Mouse (Mus musculus): Measurements from ENCODE around the gene Ldlrad3.

Gene Ldlrad3

DNA sequence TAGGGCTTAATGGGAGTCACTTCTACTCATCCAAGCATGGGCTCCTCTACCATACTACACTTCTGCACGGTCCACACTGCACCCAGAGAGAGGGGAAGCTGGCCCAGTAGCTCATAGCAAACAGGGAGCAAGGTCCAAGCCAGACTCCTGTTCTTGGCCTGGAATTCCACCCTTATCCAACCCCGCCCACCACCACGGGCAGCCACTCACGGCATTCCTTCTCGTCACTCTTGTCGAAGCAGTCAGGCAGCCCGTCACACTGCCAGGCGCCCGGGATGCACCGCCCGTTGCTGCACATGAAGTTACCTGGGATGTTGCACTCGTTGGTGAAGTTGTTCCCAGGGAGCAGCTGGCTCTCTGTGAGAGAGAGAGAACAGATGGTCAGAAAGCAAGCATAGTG is 72.9 kb downstream of the Ldlrad3 start:
- DNase-seq = no peak

DNA sequence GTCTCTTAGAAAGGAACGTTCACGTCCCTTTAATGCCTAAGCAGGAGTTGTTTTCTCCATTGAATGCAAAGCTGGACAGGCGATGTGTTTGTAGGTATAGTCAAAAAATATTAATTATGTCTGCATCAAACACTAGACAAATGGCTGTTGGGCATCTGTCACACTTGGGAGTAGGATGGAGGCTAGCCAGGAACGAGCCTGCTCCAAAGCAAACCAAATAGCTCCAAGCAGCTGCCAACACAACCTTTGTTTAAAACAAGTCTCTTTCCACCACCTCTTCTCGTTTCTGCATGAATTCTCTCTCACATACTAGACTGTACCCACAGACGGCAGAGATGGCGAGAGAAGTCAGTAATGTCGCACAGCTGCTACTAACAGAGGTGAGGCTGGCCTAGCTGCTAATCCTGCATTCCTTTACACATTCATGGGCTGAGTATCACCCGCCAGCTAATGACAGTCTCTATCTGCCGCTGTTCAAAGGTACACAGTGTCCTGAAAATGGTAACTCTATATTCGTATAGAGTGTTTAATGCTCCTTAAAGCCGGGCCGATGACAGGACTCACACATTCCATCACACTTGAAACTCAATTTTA is 74.2 kb downstream of the Ldlrad3 start:
- DNase-seq = no peak

DNA sequence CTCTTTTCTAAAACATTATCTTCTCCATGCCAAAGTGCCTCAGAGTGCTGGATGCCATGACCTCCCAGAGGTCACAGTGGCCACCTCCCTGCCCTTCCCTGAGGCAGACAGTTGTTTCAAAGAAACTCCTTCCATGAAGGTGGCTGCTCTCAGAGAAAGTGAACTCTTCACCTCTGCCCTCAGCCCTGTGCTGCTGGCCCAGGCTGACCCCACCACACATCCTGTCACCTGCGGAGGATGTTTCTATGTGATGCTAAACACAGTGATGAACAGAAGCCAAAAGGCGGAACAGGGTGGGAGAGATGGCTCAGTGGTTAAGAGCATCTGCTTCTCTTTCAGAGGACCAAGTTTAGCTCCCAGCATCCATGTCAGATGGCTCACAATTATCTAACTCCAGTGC is 75.9 kb downstream of the Ldlrad3 start:
- peak; percentile 70 for DNase-seq

DNA sequence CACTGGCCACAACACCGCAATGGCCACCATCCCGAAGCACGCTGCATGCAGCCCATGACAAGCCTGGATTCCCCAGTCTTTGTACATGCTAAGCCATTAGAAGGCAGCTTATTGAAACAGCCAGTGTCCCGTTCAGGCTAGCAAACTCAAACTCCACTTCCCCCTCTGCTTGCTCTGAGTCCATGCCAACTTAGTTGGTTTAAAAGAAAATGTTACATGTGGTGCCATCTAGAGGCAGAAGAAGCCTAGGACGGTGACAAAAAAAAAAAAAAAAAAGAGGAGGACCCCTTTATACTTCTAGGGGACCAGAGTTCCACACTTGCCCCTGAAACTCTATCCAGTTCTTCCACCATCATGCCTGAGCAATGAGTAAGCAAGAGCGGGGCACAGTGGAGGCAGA is 78.9 kb downstream of the Ldlrad3 start:
- peak; percentile 60 for DNase-seq

DNA sequence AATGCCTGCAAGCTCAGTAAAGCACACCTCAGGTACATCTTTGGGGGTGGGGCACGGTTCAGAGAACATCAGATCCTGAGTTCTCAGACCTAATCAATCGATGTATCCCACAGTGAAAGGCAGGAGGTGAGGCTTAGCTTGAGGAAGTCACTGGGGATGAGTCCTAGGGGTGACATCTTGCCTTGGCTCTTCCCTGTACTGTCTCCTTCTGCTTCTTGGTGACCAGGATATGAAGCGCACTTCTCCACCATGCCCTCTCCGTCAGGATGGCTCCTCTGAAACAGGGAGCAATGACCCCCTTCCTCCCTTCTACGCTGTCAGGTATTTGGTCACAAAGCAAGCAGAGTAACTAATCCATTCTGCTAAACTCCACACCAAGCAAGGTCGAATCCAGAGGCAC is 79.5 kb downstream of the Ldlrad3 start:
- no peak for DNase-seq

DNA sequence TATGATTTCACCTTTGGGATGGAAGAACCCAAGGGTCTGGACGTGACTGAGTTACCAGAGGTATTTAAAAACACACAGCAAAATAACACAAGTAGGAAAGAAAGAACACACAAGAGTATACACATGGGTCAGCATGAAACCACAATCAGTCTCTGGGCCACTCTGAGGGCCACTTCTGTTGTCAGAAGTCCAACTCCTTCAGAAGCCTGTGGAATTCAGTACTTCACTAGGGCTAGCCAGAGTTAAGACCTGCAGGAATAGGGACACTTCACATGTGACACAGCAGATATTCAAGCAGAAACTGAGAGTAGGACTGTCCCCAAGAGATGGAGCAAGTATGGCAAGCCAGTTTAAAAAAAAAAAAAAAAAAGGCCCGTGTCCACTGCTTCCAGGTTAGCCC is 80.7 kb downstream of the Ldlrad3 start:
- no peak for DNase-seq

DNA sequence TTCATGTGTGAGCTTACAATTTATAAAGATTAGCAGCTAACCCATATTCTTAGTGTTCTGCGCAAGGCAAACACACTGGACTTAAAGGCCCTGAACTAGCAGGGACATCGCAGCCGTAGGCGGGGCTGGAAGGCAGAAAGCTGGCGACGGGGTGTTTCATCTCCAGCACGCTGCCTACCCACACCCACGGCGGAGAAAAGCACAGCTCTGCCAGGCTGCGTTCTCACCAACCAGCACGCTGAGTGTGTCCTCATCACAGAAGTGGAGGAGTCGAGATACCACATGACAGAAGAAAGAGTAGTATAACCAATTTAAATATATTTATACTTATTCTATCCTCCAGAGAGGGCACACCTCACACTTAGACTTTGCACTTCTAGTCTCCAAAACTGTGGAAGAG is 82.2 kb downstream of the Ldlrad3 start:
- DNase-seq = no peak

DNA sequence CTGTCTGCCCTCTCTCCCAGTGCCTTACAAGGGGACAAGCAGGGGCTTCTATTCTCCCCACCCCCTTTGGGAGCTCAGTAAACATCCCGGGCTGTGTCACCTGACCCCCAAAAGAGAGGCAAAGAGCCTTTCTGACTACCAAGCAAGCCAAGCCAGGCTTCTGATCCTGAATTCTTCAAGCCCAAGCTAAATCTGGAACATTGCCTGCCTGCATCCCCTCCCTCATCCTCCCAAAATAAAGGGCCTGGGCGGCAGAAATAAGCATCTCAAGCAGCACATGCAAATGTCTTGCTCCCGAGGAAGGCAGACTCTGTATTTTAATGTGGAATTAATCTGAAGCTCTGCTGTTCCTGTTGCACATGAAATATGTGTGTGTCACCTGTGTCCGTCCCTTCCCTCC is 85.7 kb downstream of the Ldlrad3 start:
- no peak for DNase-seq

DNA sequence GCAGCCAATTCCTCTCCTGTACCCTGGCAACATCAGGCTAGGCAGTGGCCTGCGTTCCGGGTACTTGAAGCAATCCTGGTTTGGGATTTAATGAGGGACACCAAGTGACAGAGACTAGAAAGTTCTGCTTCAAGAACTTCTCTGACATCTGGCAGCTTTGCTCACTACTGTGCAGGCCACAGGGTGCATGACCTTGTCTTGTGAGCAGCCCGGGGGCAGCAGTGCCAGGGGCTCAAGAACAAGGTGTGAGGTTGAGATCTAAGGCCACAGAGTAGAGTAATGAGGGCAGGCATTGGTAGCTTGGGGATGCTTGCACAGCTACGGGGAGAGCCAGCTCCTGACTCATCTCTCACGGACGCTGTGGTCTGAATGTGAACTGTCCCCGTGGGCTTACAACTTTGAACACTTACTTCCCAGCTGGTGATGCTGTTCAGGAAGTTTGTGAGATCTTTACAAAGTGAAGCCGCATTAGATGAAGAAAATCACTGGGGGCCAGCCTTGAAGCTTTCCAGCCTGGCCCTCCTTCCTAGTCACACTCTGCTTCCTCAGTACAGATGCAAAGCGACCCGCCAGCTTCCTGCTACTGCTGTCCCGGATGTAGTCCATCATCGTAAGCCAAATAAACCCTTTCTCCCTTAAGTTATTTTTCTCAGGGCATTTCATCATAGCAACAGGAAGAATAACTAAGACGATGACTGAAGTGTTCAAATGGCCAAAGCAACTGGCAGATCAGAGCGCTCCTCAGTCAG is 86.3 kb downstream of the Ldlrad3 start:
- no peak for DNase-seq

DNA sequence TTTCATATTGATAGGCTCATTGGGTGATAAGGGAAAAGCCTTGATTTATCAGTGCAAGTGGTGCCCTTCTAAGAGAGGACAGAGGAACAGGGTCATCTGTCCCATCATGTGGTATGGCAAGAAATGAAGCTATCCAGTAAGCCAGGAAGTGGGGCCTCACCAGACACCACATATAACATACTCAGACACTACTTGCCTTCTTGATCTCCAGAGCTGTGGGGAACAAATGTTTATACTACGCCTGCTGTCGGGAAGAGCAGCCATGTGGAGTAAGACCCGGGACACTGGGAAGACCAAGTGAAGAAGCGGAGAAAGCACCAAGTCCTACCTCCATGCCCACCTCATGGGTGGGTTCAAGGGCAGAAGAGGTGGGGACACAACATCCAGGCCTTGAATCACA is 86.9 kb downstream of the Ldlrad3 start:
- DNase-seq = no peak

DNA sequence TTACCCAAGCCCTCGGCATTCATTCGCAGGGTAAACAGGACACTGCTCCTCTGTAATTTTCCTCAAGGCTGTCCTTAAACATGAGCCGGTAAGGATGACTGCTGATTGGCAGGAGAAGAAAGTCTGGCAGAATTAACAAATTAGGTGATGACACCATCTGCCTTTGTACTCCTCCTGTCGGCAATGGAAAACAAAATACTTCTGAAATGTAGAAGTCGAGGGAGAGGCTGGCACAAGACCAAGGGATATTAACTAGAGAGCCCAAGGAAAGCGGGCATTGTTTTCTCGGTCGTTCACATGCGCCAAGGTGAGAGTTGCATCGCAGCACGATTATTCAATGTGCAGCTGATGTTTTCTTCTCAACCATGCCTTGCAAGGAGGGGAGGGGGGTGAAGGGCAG is 91.4 kb downstream of the Ldlrad3 start:
- DNase-seq = no peak

DNA sequence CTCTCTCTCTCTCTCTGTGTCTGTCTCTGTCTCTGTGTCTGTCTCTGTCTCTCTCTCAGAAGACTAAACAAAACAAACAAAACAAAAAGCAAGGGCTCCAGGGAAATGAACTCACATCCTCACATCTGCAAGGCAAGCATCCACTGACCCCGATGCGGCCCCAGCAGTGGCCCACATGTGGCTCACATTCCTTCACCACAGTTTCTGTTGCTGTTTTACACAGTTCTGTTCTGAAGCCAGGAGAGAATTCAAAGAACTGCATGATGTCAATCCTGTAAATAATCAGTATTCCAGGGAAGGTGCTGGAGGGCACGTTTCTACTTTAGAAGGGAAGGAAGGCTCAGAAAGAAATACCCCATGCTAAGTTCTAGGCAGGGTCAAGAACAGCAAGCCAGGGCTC is 91.9 kb downstream of the Ldlrad3 start:
- DNase-seq = no peak

DNA sequence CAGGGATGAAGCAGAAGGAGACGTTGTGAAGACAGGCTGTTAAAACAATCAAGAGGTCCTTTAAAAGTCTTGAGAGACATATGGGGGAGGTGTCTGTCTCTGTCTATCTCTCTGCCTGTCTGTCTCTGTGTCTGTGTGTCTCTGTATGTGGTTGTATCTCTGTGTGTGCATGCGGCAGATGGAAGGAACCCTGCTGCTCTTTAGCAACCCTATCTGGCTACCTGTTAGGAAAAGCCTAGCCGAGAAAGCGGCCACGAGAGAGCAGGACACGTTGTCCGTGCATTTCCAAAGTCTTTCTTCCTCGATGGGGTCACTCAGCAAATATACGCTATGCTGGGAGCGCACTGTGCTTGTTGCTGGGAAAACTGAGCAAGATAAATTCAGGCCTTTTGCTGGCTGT is 93.6 kb downstream of the Ldlrad3 start:
- no peak for DNase-seq

DNA sequence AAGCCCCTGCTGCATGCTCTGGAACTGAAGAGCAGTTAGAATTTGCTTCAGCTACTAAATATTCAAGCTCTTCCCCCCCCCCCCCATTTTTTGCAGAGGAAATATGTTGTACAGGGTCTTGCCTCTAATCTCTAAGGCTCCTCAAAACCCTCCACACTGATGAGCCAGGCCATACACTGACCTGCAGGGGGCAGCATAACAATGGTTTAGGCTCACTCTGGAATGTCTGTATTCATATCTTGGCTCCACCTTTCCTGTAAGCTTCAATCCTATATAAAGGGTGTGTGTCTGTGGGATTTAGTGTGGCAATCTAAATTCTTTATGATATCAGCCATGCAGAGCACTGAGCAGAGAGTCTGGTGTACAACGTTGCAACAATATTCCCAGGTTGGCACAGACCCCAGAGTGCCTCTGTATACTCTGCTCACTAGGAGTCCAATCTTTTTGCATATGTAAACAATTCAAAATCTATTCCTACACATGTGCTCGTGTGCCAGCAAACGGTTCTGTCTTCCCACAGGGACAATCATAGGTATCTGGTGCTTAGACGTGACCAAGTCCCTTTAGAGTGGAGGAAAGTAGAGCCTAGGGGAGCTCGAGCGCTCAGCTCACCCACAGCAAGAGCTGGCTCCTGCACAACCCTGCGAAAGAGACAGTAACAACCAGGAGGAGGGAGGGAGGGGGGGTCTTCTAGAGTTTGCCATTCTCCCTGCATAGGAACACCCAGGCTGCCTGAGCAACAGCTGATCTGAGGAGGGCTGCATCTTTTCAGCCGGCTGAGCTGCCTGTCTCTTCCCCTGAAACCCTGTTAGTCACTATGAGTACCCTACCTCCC is 94.5 kb downstream of the Ldlrad3 start:
- DNase-seq = peak; percentile 82

DNA sequence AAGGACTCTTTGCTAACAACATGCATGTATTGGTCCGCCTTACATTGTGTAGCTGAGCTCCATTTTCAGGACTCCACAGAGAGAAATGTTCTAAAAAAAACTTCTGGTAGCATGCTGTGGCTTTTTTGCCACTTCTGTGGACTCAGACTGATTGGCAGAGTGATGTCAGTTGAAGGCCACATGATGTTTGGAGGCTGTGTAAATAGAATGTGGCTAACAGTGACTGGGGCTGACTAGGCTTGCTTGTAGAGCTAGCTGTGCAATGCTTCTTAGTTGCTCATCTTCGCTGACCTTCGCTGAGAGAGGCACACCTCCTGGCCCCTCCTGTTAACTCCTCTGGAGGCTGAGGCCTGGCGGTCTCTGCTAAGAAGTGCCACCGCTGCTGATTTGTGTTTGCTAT is 98.4 kb downstream of the Ldlrad3 start:
- DNase-seq = no peak

DNA sequence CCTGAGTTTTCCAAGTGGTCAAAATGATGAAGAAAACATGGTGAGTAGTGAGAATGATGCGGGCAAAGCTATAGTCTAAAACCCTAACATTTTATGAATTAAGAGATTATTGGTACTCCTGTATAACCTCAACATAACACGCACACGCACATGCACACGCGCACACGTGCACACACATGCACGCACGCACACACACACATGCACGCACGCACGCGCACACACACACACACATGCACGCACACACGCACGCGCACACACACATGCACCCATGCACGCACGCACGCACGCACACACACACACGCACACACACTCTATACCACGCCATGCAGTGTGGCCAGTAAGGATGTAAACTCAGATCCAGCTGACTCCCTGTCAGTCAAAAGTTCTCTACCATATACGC is 99.6 kb downstream of the Ldlrad3 start:
- no peak for DNase-seq

DNA sequence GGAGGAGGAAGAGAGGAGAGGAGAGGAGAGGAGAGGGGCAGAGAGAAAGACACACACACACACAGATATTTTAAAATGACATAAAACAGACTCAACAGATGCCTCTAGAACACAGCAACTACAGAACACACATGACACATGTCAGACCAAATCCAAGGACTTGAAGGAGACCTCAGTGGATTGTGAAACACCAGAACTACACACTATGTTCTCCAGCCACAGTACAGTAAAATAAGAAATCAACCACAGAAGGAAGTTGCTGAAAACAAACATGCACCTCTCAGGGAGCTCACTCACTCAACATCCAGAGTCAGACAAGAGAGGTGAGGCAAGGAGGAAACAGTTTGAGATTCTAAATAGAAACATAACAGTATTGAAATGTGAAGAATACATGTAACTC is 103.4 kb downstream of the Ldlrad3 start:
- no peak for DNase-seq

DNA sequence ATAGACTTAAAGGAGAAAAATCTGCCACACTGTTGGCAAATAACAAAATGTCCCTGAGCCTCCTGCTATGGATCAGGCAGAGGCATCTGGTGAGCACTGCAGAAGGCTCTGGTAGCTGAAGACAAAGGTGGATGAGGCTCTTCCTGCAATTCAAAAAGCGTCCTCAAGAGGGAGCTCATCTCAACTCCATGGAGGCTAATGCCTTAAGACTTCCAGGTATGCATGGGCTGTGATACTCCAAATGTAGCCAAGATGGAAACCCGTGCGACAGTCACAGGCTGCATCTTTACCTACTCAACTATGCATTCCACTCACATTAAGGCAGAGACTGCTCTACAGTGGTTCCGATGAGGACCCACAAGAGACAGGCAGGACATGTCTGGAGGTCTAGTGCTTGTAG is 108.6 kb downstream of the Ldlrad3 start:
- peak; percentile 85 for DNase-seq

DNA sequence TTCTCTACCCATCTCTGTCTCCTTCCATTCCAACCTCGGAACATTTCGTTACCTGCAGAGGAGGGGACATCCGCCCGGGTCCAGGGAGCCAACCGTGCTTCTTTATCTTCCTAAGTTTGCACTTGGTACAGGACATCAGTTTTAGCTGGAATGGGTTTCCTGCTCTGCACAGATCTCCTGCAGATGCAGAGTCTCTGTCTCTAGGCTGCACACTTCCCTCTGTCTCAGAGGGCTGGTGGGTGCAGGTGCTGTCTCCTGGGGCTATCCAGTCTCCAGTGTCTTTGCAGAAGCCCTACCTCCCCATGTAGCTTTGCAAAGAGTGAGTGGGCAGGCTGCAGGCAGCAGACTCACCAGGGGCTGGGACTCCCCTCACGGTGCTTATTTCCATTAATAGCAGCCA is 109.9 kb downstream of the Ldlrad3 start:
- DNase-seq = peak; percentile 69

DNA sequence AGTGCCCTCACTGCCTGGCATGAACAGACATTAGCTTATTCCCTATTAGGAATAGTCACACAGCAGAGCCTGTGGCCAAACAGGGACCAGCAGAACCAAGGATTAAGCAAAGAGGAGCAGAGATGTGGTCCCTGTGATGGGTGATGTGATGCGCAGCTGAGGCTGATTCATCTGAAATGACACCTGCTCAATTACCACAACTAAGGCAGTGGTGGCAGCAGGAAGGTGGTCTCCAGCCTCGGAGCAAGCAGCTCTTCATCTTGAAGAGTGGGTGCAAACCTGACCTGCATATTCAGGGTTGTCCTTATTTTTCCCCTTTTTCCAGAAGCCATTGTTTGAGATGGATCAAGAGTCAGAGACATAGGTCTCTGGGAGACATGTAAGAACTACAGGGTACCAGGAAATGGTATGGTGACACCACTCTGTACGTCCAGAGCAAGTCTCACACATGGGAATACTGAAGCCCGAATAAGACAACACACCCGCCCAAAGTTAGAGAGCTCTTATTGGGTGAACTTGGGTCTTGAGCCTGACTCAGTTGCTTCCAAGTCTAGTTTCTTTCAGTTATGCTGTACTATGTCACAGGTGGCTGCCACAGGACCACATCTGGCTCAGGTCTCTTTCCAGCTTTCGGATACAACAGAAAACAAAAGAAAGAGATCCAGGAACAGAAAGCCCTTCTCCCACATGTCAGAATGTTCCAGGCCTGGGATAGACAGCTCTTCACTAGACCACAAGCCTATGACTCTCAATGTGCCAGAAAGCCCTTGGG is 112.7 kb downstream of the Ldlrad3 start:
- DNase-seq = peak; percentile 78

DNA sequence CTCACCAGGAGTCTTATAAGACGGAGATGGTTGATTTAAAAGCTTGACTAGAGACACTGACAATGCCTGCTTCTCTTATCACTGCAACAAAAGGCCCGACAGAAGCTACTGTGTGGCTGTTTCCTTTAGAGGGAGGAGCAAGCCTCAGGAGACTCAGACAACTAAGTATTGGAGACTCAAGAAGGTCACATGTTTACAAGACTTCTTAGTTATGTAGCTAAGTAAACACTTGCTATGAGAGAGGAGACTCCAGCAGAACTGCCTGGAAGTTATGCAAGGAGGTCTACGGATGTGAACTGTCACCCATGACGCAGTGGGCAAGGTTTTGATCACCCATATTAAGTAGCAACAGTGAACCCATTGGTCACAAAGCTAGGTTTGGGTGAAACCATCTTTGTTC is 113.3 kb downstream of the Ldlrad3 start:
- peak; percentile 58 for DNase-seq

DNA sequence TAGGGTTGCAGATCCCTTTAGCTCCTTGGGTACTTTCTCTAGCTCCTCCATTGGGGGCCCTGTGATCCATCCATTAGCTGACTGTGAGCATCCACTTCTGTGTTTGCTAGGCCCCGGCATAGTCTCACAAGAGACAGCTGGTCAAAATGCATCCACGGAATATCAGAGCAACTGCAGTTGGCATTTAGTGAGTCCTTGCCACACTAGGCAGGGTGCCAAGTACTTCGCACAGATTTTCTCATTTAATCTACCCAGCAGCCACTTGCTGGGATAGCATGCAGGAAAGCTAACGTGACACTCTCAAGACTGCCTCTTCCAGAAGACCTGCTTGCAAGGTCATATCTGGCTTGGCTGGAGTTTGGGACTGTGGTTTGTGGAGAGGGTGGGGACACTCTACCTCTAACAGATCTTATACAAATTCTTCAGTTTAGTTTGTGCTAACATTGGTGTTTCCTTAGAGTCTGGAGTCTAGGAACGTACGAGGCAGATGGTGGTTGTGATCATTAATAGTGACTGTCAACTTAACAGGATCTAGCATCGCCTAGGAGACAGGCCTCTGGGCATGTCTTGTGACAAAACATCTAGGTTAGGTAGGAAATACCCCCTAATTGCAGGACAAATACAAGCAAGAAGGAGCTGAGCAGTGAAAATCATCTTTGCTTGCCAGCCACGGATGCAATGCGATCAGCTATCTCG is 115.0 kb downstream of the Ldlrad3 start:
- no peak for DNase-seq
